Mouse (Mus musculus): ENCODE data around the gene Arrdc5. TPM values are rescaled to one million over a fixed set of nuclear protein-coding genes. Genes with fewer than 3 reads are reported as not detected.
A peak's percentile ranks its signal among the peaks of the same experiment; 100 is the strongest.

Gene Arrdc5
- total and polyA plus RNA-seq, 2 experiments from 2014 or later: not detected

GRCm38 (mm10) chr17:56289371-56290331, 10.4 kb downstream of the Arrdc5 start:
- TF ChIP-seq CTCF (IDR thresholded peaks at IDR 0.05; ENCODE audit: low read depth) (no peak), EP300 (IDR thresholded peaks at IDR 0.05; ENCODE audit: low read depth) (no peak)

GRCm38 (mm10) chr17:56288866-56289265, 11.2 kb downstream of the Arrdc5 start:
- peaks cover 33% of the 10 kb centered on the region for H3K36me3 ChIP-seq (replicated peaks; ENCODE audit: control insufficient read depth, insufficient read depth, low read length)
- peak overlapping the region; percentile 57; the same call in 1 of the 2 replicates for H3K9ac ChIP-seq (replicated peaks; ENCODE audit: low read depth, low read length)
- H3K4me1 ChIP-seq (ENCODE audit: control insufficient read depth, insufficient read depth): peaks cover 27% of the 10 kb centered on the region
- TF ChIP-seq EP300 (IDR thresholded peaks at IDR 0.05; ENCODE audit: low read depth): no peak
- 44% methylated on average over 3 of the region's 3 CpGs for WGBS
- ATAC-seq (ENCODE audit: insufficient read depth, low read depth): no peak
- H3K9me3 ChIP-seq (replicated peaks; ENCODE audit: control insufficient read depth, low read length): no peaks in the 10 kb centered on the region
- peak overlapping the region; percentile 58 for H3K4me3 ChIP-seq (ENCODE audit: low read depth, low read length)
- peak overlapping the region; percentile 70 for H3K4me2 ChIP-seq (ENCODE audit: low read depth, low read length)
- no peaks in the 10 kb centered on the region for H3K27me3 ChIP-seq (ENCODE audit: control insufficient read depth, insufficient read depth, low read length)
- DNase-seq (ENCODE audit: low spot score): no peak
- peak overlapping the region; percentile 93 for H3K27ac ChIP-seq (ENCODE audit: low read depth)

More at GRCm38 (mm10) chr17:56289371-56290331, 10.4 kb downstream of the Arrdc5 start:
- Histone ChIP-seq H3K4me2 (ENCODE audit: low read depth, low read length) (peak overlapping the region; percentile 70), H3K27me3 (ENCODE audit: control insufficient read depth, insufficient read depth, low read length) (no peaks in the 10 kb centered on the region), H3K36me3 (replicated peaks; ENCODE audit: control insufficient read depth, insufficient read depth, low read length) (peaks cover 25% of the 10 kb centered on the region), H3K9me3 (replicated peaks; ENCODE audit: control insufficient read depth, low read length) (no peaks in the 10 kb centered on the region), H3K27ac (ENCODE audit: low read depth) (peak overlapping the region; percentile 93), H3K9ac (replicated peaks; ENCODE audit: low read depth, low read length) (peak overlapping the region; percentile 57), H3K4me1 (ENCODE audit: control insufficient read depth, insufficient read depth) (peaks cover 27% of the 10 kb centered on the region), H3K4me3 (ENCODE audit: low read depth, low read length) (peak overlapping the region; percentile 58)
- whole genome bisulfite sequencing: 3% methylated on average over 23 of the region's 23 CpGs
- ATAC-seq (ENCODE audit: insufficient read depth, low read depth) (peak; percentile 28), DNase-seq (ENCODE audit: low spot score) (peak; percentile 54)

- TF ChIP-seq CTCF (IDR thresholded peaks at IDR 0.05; ENCODE audit: low read depth) (no peak), EP300 (IDR thresholded peaks at IDR 0.05; ENCODE audit: low read depth) (no peak)
- 29% methylated on average over 3 of the region's 3 CpGs for WGBS
- H3K27me3 ChIP-seq (ENCODE audit: control insufficient read depth, insufficient read depth, low read length): no peaks in the 10 kb centered on the region
- peak overlapping the region; percentile 93 for H3K27ac ChIP-seq (ENCODE audit: low read depth)
- H3K9me3 ChIP-seq (replicated peaks; ENCODE audit: control insufficient read depth, low read length): no peaks in the 10 kb centered on the region
- ATAC-seq (ENCODE audit: insufficient read depth, low read depth) (no peak), DNase-seq (ENCODE audit: low spot score) (peak; percentile 73)
- no peak overlapping the region; the same call in 1 of the 2 replicates for H3K9ac ChIP-seq (replicated peaks; ENCODE audit: low read depth, low read length)
- peaks cover 27% of the 10 kb centered on the region for H3K4me1 ChIP-seq (ENCODE audit: control insufficient read depth, insufficient read depth)
- no peak overlapping the region for H3K4me3 ChIP-seq (ENCODE audit: low read depth, low read length)
- H3K4me2 ChIP-seq (ENCODE audit: low read depth, low read length): peak overlapping the region; percentile 3; the same call in 1 of the 2 replicates
- H3K36me3 ChIP-seq (replicated peaks; ENCODE audit: control insufficient read depth, insufficient read depth, low read length): peaks cover 42% of the 10 kb centered on the region
Measured at GRCm38 (mm10) chr17:56287830-56288229, 12.3 kb downstream of the Arrdc5 start.

GRCm38 (mm10) chr17:56285995-56286394, 14.1 kb downstream of the Arrdc5 start:
- Histone ChIP-seq H3K4me3 (ENCODE audit: low read depth, low read length) (no peak overlapping the region), H3K9me3 (replicated peaks; ENCODE audit: control insufficient read depth, low read length) (no peaks in the 10 kb centered on the region), H3K36me3 (replicated peaks; ENCODE audit: control insufficient read depth, insufficient read depth, low read length) (peaks cover 58% of the 10 kb centered on the region), H3K9ac (replicated peaks; ENCODE audit: low read depth, low read length) (no peak overlapping the region), H3K4me2 (ENCODE audit: low read depth, low read length) (no peak overlapping the region), H3K4me1 (ENCODE audit: control insufficient read depth, insufficient read depth) (peaks cover 20% of the 10 kb centered on the region), H3K27me3 (ENCODE audit: control insufficient read depth, insufficient read depth, low read length) (no peaks in the 10 kb centered on the region), H3K27ac (ENCODE audit: low read depth) (no peak overlapping the region)
- DNase-seq (ENCODE audit: low spot score): no peak
- TF ChIP-seq CTCF (IDR thresholded peaks at IDR 0.05; ENCODE audit: low read depth): no peak
- TF ChIP-seq EP300 (IDR thresholded peaks at IDR 0.05; ENCODE audit: low read depth): no peak
- ATAC-seq (ENCODE audit: insufficient read depth, low read depth): no peak
- 94% methylated on average over 11 of the region's 11 CpGs for WGBS

- TF ChIP-seq EP300 (IDR thresholded peaks at IDR 0.05; ENCODE audit: low read depth) (no peak), CTCF (IDR thresholded peaks at IDR 0.05; ENCODE audit: low read depth) (no peak)
Measured at GRCm38 (mm10) chr17:56283316-56283715, 16.8 kb downstream of the Arrdc5 start.

More at GRCm38 (mm10) chr17:56283316-56283715, 16.8 kb downstream of the Arrdc5 start:
- no peaks in the 10 kb centered on the region for H3K27me3 ChIP-seq (ENCODE audit: control insufficient read depth, insufficient read depth, low read length)
- H3K36me3 ChIP-seq (replicated peaks; ENCODE audit: control insufficient read depth, insufficient read depth, low read length): peaks cover 77% of the 10 kb centered on the region
- H3K9me3 ChIP-seq (replicated peaks; ENCODE audit: control insufficient read depth, low read length): no peaks in the 10 kb centered on the region
- no peak overlapping the region for H3K4me2 ChIP-seq (ENCODE audit: low read depth, low read length)
- no peak for ATAC-seq (ENCODE audit: insufficient read depth, low read depth)
- H3K9ac ChIP-seq (replicated peaks; ENCODE audit: low read depth, low read length): no peak overlapping the region
- peak overlapping the region; percentile 20; the same call in 1 of the 2 replicates for H3K27ac ChIP-seq (ENCODE audit: low read depth)
- WGBS: 84% methylated on average over 8 of the region's 8 CpGs
- DNase-seq (ENCODE audit: low spot score): no peak
- H3K4me1 ChIP-seq (ENCODE audit: control insufficient read depth, insufficient read depth): peaks cover 13% of the 10 kb centered on the region
- no peak overlapping the region for H3K4me3 ChIP-seq (ENCODE audit: low read depth, low read length)
